Mouse (Mus musculus): ENCODE results near the gene Samd10. TPM values are rescaled to one million over a fixed set of nuclear protein-coding genes. Genes with fewer than 3 reads are reported as not detected.
A peak's percentile ranks its signal among the peaks of the same experiment; 100 is the strongest.

The Samd10 gene
- total RNA-seq (2021), result 10 to 100 TPM; 14.6 to 19.5 TPM
- long read RNA-seq, experiment 1, transcript Samd10-201 (5 exons, 2,164 nt), result minor isoform, 6 of 21 reads
- long read RNA-seq, experiment 1, transcript Samd10-203 (5 exons, 2,131 nt), result major isoform, 9 of 21 reads
- long read RNA-seq, experiment 1, partial matches to known transcripts, result 3 of 21 reads
- long read RNA-seq, experiment 1, other reads (novel, unspliced or antisense), result 3 of 21 reads
- long read RNA-seq, experiment 2, transcript Samd10-201 (5 exons, 2,164 nt), result minor isoform, 7 of 20 reads
- long read RNA-seq, experiment 2, transcript Samd10-203 (5 exons, 2,131 nt), result major isoform, 8 of 20 reads
- long read RNA-seq, experiment 2, partial matches to known transcripts, result 3 of 20 reads
- long read RNA-seq, experiment 2, other reads (novel, unspliced or antisense), result 2 of 20 reads

DNA sequence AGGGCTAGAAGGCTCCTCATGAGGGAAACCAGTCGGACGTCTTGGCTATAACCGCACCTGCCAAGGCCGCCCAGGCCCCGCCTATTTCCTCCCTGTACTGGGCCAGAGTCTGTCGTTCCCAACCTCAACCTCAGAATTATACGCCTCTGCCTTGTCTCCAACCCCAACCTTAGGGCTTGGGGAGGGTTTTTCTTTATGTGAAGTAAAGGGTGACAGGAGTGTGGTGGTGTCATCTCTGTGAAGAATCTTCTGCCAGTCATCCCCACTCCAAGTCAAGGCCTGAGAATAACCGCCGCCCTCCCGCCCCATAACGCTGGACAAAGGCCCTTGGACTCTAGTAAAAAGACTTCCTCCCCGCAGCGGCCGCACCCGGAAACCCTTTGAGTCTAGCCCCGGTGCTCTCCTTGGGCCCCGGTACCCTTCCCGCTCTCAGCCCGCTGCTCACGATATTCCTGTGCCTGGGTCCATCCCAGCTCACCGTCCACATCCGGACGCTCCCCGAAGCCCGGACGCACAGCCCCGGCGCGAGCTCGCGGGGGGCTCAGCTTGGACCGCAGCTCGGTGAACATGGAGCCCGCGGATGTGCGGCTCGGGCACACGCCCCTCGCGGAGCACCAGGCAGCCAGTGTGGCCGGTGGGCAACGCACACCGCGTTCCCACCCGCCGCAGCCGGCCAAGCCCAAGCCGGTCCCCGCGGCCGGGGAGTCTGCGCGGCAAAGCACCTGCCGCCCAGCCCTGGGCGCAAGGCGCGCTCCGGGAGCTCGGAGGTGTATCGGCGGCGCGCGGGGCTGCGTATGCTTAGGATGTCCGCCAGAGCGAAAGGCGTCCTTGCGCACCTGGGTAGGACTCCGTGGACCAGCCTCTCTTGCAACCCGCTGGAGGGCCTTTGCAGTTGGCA, at the start of gene Samd10:
Samd10 (minus strand) TSS at position 759 of the 898 bp plus-strand sequence.
- DNase-seq (ENCODE audit: low spot score in 2 of 2), result peak in 1 of 2 experiments; percentile 49

DNA sequence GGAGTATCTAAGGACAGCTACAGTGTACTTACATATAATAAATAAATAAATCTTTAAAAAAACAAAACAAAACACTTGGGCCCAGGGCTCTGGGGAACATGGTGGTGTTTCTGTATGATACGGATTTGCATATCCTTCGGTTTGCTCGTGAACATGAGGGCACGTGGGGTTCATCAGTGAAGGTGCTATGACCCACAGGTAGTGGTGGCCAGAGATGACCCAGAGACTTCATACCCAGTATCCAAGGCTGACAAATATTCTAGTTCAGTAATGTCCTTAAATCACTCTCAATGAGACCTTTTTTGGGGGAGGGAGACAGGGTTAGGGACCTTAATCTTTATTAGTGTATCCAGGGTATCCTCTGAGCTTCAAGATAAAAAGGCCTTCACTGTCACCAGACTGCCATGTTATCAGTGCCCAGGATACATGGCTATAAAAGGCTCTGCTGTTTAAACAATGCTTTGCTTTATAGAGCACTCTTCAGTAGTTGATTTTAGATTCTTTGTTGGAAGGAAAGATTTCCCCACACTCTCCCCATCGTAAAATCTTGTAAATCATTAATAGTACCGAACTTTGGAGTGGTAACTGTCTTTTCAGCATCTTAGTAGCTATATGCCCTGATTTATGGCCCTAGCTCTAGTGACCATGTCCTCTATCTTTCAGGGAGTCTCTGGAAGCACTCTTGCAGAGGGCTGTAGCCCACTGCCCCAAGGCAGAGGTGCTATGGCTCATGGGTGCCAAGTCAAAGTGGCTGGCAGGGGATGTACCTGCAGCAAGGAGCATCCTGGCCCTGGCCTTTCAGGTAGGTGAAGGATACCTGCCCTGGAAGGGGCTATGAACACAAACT, 47.8 kb upstream of the Samd10 start:
- DNase-seq (ENCODE audit: low spot score in 2 of 2), result no peak

DNA sequence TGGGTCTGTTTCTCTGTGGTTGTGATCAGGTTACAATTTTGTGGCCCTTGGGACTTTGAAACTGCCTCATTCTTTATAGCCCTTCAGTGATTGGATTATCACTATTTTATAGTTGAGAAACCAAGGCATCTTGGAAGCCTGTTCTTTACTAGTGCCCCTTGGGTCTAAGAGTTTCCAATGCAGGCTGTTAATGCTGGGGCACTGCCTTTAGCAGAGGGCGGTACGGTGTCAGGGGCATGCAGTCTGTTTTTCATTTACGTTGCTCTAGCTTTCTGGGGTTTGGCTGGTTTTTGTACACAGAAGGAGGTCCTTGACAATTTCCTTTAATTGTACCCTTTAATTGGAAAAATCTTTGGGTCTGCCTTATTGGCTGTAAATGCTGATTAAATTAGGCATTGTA, 46.7 kb upstream of the Samd10 start:
- no peak for DNase-seq (ENCODE audit: low spot score in 2 of 2)

DNA sequence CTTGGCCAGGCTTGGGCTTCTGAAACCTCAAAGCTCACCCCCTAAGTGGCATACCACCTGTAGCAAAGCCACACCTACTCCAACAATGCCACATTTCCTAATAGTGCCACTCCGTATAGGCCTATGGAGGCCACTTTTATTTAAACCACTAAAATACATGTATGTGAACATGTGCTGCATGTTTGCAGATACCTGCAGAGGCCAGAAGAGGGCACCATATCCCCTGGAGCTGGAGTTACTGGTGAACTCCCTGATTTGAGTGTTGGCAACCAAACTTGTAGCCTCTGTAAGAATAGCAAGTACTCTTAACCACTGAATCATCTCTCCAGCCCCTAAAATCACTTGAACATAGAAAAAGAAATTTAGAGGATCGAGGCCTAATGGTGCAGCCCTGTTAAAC, 45.3 kb upstream of the Samd10 start:
- DNase-seq (ENCODE audit: low spot score in 2 of 2), result no peak

DNA sequence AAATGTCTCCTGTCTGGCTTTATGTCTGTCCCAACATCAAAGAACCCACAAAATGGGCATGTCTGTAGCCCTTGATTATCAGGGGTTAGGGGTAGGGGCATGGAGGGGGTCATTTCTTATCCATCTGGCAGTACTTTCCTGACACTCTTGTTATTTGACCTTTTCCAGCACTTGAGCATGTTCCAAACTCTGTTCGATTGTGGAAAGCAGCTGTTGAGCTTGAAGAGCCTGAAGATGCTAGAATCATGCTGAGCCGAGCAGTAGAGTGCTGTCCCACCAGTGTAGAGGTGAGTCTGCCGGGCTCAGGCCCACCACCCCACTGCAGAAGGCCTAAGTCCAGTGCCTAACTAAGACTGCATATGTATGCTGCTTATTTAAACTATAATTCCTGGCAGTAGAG, 36.9 kb upstream of the Samd10 start:
- no peak for DNase-seq (ENCODE audit: low spot score in 2 of 2)

DNA sequence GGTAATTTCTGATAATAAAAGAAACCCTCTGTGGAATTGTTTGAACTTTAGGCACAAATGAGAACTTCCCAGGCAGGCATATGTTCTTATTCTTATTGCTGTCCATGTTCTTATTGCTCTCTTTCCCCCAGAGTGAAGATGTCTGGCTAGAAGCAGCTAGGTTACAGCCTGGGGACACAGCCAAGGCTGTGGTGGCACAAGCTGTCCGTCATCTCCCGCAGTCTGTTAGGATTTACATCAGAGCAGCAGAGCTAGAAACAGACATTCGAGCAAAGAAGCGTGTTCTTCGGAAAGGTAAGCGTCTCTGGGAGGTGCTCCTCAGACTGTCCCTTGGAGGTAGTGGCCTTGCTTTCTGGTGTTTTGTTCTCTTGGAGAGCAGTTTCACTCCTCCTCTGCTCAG, 33.6 kb upstream of the Samd10 start:
- peak; percentile 22 to 27 for DNase-seq (ENCODE audit: low spot score in 2 of 2)

DNA sequence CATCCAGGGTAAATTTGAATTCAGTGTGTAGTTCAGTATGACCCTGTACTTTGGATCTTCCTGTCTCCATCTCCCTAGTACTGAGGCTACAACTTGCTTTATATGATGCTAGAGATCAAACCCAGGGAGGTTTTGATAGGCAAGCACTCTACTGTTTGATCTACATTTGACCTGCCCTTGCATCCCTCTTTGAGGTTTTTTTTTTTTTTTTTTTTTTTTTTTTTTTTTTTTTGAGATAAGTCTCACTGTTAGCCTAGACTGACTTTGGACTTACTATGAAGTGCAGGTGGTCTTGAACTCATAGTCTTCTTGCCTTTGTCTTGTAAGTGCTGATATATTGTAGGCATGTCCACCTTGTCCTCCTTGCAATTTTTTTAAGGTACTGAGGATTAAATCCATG, 29.5 kb upstream of the Samd10 start:
- DNase-seq (ENCODE audit: low spot score in 2 of 2), result no peak

DNA sequence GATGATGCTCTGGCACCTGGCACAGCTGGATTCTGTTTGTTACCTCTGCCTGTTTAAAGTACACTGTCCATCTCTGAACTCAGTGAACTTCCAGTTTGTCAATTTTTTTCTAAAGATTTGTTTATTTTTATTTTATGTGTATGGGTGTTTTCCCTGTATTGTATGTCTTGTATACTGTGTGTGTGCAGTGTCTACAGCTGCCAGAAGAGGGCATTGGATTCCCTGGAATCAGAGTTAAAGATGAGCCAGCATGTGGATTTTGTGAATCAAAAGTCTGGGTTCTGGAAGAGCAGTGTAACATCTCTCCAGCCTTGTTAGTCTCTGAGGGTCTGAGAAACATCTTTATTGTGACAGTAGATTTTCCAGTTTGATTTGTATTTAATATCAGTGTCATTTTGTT, 24.4 kb upstream of the Samd10 start:
- DNase-seq (ENCODE audit: low spot score in 2 of 2), result peak in 1 of 2 experiments; percentile 37

DNA sequence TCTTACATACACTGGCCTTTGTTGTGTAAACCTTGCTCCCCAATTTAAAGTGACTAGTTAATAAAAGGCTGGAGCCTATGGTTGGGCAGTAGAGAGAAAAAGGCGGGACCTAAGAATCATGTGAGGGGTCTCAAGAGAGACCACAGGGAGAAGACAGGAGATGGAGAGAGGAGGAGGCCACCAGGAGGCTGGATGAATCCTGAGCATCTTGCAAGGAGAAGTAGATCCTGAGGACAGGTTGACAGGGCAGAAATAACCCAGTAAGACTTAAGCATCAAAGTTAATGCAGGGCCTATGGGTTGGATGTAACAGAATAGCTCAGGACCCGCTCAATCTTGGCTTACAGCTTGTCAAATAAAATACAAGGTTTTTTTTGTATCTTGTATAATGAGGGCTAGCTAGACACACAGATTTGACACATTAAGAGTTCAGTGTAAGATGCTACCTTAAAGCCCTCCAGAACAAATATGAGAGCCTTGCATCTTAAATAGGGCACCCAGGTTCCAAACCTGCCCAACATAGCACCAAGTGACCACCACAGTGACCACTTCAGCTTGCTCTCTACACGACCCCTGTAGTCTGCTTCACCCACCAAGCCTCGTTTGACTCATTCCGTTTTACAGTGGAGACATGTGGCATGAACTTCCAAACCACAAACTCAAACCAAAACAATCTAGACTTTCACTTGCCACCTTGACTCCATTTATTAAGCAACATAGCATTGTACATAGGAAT, 19.9 kb upstream of the Samd10 start:
- no peak for DNase-seq (ENCODE audit: low spot score in 2 of 2)

DNA sequence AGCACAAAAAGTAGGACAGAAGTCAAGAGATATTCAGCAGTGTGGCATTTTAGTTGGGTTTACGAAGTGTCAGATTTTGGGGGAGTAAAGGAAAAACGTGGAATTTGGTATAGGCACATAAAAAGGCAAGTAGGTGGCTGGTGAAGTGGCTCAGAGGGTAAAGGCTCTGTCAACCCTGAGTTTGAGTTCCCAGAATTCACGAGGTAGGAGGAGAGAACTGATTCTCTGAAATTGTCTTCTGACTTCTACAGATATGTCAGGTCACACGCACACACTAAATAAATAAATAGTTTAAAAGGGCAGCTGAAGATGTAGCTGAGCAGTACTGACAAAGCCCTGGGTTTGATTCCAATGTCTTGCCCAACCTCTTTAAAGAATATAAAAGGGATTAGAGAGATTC, 3.4 kb upstream of the Samd10 start:
- no peak for DNase-seq (ENCODE audit: low spot score in 2 of 2)

DNA sequence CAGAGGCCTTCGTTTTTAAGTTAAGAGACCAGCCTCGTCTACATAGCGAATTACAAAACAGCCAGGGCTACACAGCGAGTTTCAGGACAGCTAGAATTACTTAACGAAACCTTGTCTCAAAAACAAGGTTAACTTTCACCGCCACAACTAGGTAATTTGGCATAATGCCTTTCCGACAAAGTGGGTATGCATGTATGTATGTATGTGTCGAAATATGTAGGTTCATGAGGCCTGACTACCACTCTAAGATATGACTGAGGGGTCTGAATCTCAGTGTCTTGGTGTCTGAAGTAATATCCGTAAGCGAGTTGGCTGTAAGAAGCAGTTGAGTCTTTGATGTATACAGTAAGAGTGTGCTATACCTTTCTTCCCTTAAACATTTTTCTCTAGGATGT, 2.7 kb upstream of the Samd10 start:
- DNase-seq (ENCODE audit: low spot score in 2 of 2), result no peak

DNA sequence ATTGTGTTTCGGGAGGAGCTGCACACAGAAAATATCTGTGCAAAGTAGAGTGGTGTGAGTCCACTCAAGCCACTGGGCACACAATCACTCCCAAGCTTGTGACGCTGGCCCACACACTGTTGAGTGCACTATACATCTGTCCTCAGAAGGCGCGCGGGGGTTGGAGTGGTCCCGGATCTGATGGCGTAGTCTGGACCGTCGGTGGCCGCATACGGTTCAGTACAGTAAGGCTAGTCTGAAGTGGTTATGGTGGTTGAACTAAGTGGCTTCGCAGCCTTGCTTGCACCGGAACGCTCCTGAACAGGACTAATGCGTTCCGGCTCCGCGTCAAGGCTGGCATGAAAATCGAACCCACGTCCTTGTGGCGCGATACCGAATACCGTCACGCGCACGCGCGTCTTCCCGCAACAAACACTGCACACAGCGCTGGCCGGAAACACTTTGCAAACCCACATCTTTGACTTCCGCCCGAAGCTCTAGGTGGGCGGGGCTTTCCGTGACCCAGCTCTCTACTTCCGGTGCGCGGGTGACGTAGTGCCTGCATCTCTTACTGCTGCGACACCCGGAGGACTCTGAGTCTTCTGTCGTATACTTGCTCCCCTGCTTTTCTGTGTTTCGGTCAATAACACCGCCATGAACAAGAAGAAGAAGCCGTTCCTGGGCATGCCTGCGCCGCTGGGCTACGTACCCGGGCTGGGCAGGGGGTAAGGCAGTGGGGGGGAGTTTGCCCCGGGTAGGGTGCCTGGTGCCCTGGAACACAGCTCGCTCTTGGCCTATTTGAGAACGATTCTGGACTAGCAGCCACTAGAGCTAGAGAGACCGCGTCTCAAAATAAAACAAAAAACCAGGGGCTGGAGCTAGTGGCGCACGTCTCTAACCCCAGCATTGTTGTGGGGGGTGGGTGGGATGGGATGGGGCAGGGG, 2.1 kb upstream of the Samd10 start:
- DNase-seq (ENCODE audit: low spot score in 2 of 2), result peak; percentile 96 to 98

DNA sequence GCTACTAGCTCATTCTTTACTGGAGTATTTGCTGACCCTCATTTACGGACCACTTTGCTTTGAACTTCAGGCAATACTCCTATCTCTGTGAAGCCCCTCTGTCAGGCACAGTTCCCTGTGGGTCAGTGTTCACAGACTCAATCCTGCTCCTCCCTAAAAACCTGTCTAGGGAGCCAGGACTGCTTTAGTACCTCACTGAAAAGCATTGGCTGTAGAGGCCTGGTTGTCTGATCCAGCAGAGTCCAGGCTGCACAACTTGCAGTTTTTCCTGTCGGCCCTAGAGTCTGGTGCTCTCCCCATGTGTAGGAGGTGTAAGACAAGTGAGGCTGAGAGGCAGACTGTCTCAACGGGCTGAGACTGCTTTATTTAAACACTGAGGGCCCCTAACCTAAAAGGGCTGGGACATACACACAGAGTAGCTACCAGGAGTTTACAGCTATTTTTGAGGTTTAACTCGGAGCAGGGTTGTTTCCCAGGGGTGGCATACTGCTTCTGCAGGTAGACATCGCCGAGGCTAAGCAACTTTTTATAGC, 1.3 kb upstream of the Samd10 start:
- DNase-seq (ENCODE audit: low spot score in 2 of 2), result no peak

DNA sequence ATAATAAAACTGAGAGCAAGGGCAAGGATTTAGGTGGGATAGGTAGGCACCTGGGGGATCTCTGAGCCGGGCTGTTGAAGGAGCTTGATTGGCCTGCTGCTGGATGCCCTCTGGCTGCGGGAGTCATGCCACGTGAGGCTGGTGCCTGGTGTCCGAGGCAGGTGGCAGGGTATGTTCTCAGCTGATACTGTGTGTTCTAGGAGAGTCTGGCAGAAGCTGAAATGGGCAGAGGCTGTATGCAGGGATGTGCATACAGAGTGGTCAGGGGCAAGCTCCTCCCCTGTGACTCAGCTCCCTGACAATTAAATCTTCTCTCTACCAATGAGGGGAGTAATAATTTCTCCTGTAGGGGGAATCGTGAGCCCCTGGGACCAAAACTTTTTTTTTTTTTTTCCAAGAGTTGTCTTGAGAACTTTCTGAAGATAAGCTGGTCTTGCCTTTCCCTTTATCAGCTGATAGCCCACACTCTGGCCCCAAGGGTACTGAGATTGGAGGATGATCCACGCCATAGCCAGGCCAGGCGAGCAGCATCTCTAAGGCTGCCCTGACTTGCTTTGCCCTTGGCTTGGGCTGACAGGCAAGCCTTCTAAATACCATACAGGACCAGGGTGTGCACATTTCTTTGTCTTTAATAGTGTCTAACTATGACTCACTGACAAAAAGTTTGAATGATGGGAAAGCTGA, 1.5 kb downstream of the Samd10 start:
- DNase-seq (ENCODE audit: low spot score in 2 of 2), result no peak

DNA sequence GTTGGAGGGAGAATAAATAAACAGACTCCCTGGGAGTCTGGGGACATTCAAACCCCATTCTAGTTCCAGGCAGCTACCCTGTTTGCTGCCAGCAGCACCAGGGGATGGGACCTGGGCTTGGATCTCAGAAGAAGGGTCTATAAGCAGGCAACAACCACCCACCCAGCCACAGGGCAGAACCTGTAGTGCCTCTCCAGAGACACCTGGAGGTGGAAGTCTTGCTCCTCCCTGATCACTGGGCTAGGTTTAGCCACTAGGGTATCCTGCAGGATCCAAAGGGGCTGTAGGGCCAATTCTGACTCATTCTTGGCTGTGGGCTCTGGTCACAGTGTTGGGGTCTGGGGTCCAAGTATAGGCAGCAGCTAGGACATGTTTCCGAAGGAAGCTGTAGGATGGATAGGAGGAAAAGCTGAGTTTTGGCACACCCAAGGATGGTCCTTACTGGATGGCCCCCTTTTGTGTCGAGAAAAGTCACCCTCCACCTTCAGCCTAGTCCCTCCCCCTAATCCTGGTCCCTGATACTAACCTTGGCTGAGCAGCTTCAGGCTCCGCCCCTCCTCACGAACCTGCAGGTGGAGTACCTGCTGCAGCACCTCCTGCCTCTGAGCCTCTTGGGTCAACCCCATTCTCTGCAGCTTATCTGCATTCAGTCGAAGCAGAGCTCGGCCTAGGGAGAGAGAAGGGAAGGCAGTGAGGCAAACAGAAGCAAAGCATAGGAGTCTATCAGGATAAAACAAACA, 2.6 kb downstream of the Samd10 start:
- peak in 1 of 2 experiments; percentile 2 for DNase-seq (ENCODE audit: low spot score in 2 of 2)

DNA sequence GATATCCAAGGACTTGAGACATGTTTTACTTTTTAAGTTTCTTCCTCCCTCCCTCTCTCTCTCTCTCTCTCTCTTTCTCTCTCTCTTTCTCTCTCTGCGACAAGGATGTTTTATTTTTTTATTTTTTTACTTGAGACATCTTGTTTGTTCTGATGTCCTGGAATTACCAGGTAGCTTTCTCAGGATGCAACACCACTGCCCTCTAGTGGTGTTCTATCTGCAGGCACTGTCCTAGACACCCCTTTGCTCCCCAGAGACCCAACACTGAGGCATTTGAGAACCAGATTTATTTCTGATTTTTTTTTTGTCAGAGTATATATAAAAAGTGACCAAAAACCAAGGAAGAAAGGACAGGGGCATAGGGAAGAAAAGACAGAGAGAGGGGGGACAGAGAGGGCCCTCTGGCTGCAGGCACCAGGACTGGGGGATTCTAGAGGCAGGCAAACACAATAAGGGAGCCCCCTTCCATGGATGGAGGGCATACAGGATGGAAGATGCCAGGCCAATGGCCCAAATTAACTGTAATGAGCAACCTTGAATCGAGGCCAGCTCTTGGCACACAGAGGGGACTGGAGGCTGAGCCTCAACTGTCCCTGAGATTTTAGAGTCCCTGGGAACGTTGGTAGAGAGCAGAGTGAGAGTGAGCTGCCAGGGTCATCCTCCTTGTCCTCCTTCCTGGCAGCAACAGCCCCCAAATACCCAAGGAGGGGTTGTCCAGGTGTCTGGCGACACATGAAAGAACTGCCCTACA, 3.9 kb downstream of the Samd10 start:
- peak; percentile 28 to 66 for DNase-seq (ENCODE audit: low spot score in 2 of 2)

DNA sequence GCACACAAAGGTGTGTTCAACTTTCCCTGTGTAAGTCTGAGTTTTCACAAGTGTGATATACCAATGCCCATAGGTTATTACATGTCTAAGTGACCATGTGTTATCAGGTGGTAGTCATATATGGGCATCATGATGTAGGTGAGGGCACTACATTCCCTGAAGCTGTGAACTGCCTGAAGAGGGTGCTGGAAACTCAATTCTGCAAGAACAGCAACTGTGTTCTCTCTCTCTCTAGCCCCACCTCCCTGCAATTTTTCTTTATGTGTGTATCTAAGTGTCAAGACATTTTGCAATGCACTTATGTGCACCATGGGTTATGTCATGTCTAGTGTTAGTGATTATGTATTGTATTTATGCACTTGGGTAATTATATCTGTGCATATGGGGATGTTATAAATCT, 5.1 kb downstream of the Samd10 start:
- DNase-seq (ENCODE audit: low spot score in 2 of 2), result peak in 1 of 2 experiments; percentile 2

Data from layer of hippocampus, postnatal 14 days (tissue).